Comparison of ENCODE assay signal across 8 mouse cellular contexts in genomic region chr2:26526443-26527257, GRCm38 (mm10). TPM values are rescaled to one million over a fixed set of nuclear protein-coding genes. Genes with fewer than 3 reads are reported as not detected.
A peak's percentile ranks its signal among the peaks of the same experiment; 100 is the strongest.
DNase-seq lines count a peak whose midpoint lies in the region; ATAC-seq and TF ChIP-seq lines count a peak whose summit lies in the region.
"Had no signal": no experiment of that assay in that cellular context is flagged by ENCODE, and none has a peak within 500 bp of the region (broad histone marks: within the 10 kb centered on the region; RNA-seq: fewer than 3 reads in every experiment).

No protein-coding gene starts in this region.

- H3K27ac ChIP-seq in lung, postnatal 0 days (ENCODE audit: low read length) = peak overlapping the region; percentile 72
- H3K27ac ChIP-seq in heart, embryonic 14.5 days (replicated peaks in 1 of 2; ENCODE audit: control insufficient read depth in 1 of 2, insufficient read depth in 1 of 2, low read depth in 2 of 2, low read length in 2 of 2) = peak overlapping the region; percentile 66 to 76
- peak overlapping the region; percentile 82; the same call in 1 of the 2 replicates for H3K27ac ChIP-seq in stomach, embryonic 16.5 days (ENCODE audit: low read length)

- no peak overlapping the region for H3K4me2 ChIP-seq in lung, postnatal 0 days (replicated peaks; ENCODE audit: low read depth, low read length)
- peak overlapping the region; percentile 13; the same call in 1 of the 2 replicates for H3K4me2 ChIP-seq in heart, embryonic 14.5 days (ENCODE audit: low read length)
- H3K4me2 ChIP-seq in stomach, embryonic 16.5 days (ENCODE audit: low read depth, low read length) = no peak overlapping the region

- no peaks in the 10 kb centered on the region for H3K27me3 ChIP-seq in lung, postnatal 0 days (replicated peaks; ENCODE audit: insufficient read depth, low read length)
- H3K27me3 ChIP-seq in heart, embryonic 14.5 days (ENCODE audit: control insufficient read depth, insufficient read depth, low read length) = no peaks in the 10 kb centered on the region
- no peaks in the 10 kb centered on the region for H3K27me3 ChIP-seq in stomach, embryonic 16.5 days (ENCODE audit: control insufficient read depth, insufficient read depth, low read length)

- H3K4me3 ChIP-seq in lung, postnatal 0 days (ENCODE audit: low read depth, low read length) = no peak overlapping the region
- H3K4me3 ChIP-seq in heart, embryonic 14.5 days (ENCODE audit: control insufficient read depth in 1 of 2, insufficient read depth in 1 of 2, low read depth in 1 of 2, low read length in 2 of 2) = no peak overlapping the region
- H3K4me3 ChIP-seq in stomach, embryonic 16.5 days (replicated peaks; ENCODE audit: low read length) = no peak overlapping the region

- H3K36me3 ChIP-seq in lung, postnatal 0 days (ENCODE audit: insufficient read depth, low read length) = no peaks in the 10 kb centered on the region
- no peaks in the 10 kb centered on the region for H3K36me3 ChIP-seq in heart, embryonic 14.5 days (ENCODE audit: control insufficient read depth, insufficient read depth, low read length)
- H3K36me3 ChIP-seq in stomach, embryonic 16.5 days (ENCODE audit: control insufficient read depth, insufficient read depth, low read length) = no peaks in the 10 kb centered on the region

- H3K9ac ChIP-seq in lung, postnatal 0 days (replicated peaks; ENCODE audit: low read depth) = no peak overlapping the region
- H3K9ac ChIP-seq in heart, embryonic 14.5 days (ENCODE audit: low read length) = no peak overlapping the region
- 0 out of 2 replicates have a peak overlapping the region, but pooled peaks have one; percentile 25 for H3K9ac ChIP-seq in stomach, embryonic 16.5 days (ENCODE audit: low read length)

- DNase-seq in lung, postnatal 0 days (ENCODE audit: low spot score) = peak; percentile 49
- no peak for DNase-seq in lung, adult 18-20 months
- peak; percentile 38 for DNase-seq in kidney, postnatal 14 days
- no peak for DNase-seq in thymus, postnatal 36 days

- TF ChIP-seq CTCF in lung, postnatal 0 days (IDR thresholded peaks at IDR 0.05) = no peak

- 0 out of 2 replicates have a peak, but pooled peaks have one; percentile 13 for TF ChIP-seq EP300 in lung, postnatal 0 days (IDR thresholded peaks at IDR 0.05)

- H3K4me1 ChIP-seq in lung, postnatal 0 days (ENCODE audit: insufficient read depth, low read depth, low read length) = peaks cover 9% of the 10 kb centered on the region; the same call in 1 of the 2 replicates
- H3K4me1 ChIP-seq in heart, embryonic 14.5 days (ENCODE audit: control insufficient read depth in 2 of 2, insufficient read depth in 2 of 2, low read length in 2 of 2) = peaks cover 3 to 16% of the 10 kb centered on the region in 2 experiments; a peak in 3 of 4 replicates
- H3K4me1 ChIP-seq in stomach, embryonic 16.5 days (ENCODE audit: control insufficient read depth, insufficient read depth, low read length) = peaks cover 24% of the 10 kb centered on the region; the same call in 1 of the 2 replicates

- WGBS in lung, postnatal 0 days = 43% methylated on average over 11 of the region's 11 CpGs
- 48% methylated on average over 11 of the region's 11 CpGs for WGBS in heart, embryonic 14.5 days
- WGBS in stomach, embryonic 16.5 days = 46% methylated on average over 11 of the region's 11 CpGs

- ATAC-seq in lung, postnatal 0 days = peak; percentile 53
- ATAC-seq in heart, embryonic 14.5 days (ENCODE audit: insufficient number of reproducible peaks, insufficient read depth, low FRiP score, low read depth) = no peak
- ATAC-seq in stomach, embryonic 16.5 days (ENCODE audit: insufficient read depth, low FRiP score) = peak; percentile 15; the same call in 1 of the 2 replicates
- no peak for ATAC-seq in erythroblast, adult 5-6 weeks (replicated peaks; ENCODE audit: low FRiP score, poor library complexity, severe bottlenecking)

- H3K9me3 ChIP-seq in lung, postnatal 0 days (ENCODE audit: low read length) = no peaks in the 10 kb centered on the region
- H3K9me3 ChIP-seq in heart, embryonic 14.5 days (ENCODE audit: control insufficient read depth, low read length) = no peaks in the 10 kb centered on the region
- no peaks in the 10 kb centered on the region for H3K9me3 ChIP-seq in stomach, embryonic 16.5 days (replicated peaks; ENCODE audit: control insufficient read depth, low read length)

RNA-seq across cellular contexts. Expression of gene Notch1, which starts 10.2 kb away (rescaled TPM):
- polyA plus RNA-seq in lung, postnatal 0 days (2015; fragmentation: Nextera tagmentation; extraction: Ambion mirVana) = 11.8 and 14.7 TPM in 2 replicates
- polyA plus RNA-seq in heart, embryonic 14.5 days (2014; fragmentation: Nextera tagmentation; extraction: Ambion mirVana) = 21.2 and 21.6 TPM in 2 replicates
- polyA plus RNA-seq in stomach, embryonic 16.5 days (2015; fragmentation: Nextera tagmentation; extraction: Ambion mirVana) = 14.1 and 15.4 TPM in 2 replicates
- total RNA-seq in erythroblast, adult 5-6 weeks (2015; ENCODE audit: low replicate concordance) = 7.3 and 10.0 TPM in 2 replicates
- total RNA-seq in erythroblast, adult 5-6 weeks (2017; ENCODE audit: low replicate concordance) = 3.3 and 4.6 TPM in 2 replicates
- total RNA-seq: MEL had no signal

RNA-seq across cellular contexts. Expression of gene Egfl7, which starts 53.2 kb away (rescaled TPM):
- polyA plus RNA-seq in lung, postnatal 0 days (2015; fragmentation: Nextera tagmentation; extraction: Ambion mirVana) = 412 and 467 TPM in 2 replicates
- 161 and 177 TPM in 2 replicates for polyA plus RNA-seq in heart, embryonic 14.5 days (2014; fragmentation: Nextera tagmentation; extraction: Ambion mirVana)
- 116 and 120 TPM in 2 replicates for polyA plus RNA-seq in stomach, embryonic 16.5 days (2015; fragmentation: Nextera tagmentation; extraction: Ambion mirVana)
- 7.5 TPM in 1 of 2 replicates, not detected in the other for total RNA-seq in erythroblast, adult 5-6 weeks (2015; ENCODE audit: low replicate concordance)
- total RNA-seq in erythroblast, adult 5-6 weeks (2017; ENCODE audit: low replicate concordance) = 4.9 and 8.2 TPM in 2 replicates

RNA-seq across cellular contexts. Expression of gene Gm20532, which starts 59.8 kb away (rescaled TPM):
- not detected in 2 replicates for polyA plus RNA-seq in lung, postnatal 0 days (2015; fragmentation: Nextera tagmentation; extraction: Ambion mirVana)
- not detected in 2 replicates for polyA plus RNA-seq in heart, embryonic 14.5 days (2014; fragmentation: Nextera tagmentation; extraction: Ambion mirVana)
- polyA plus RNA-seq in stomach, embryonic 16.5 days (2015; fragmentation: Nextera tagmentation; extraction: Ambion mirVana) = not detected in 2 replicates
- not detected in 2 replicates for total RNA-seq in erythroblast, adult 5-6 weeks (2015; ENCODE audit: low replicate concordance)
- total RNA-seq in erythroblast, adult 5-6 weeks (2017; ENCODE audit: low replicate concordance) = not detected in 2 replicates

Comparison
In these comparisons a context has a peak if more than half of its experiments do, and no peak if none do; other contexts are left out.
1. DNase-seq: peak in lung, postnatal 0 days (single experiment) and kidney, postnatal 14 days (single experiment); none in lung, adult 18-20 months (0 of 2) and thymus, postnatal 36 days (0 of 2).
2. ATAC-seq: peak in lung, postnatal 0 days (single experiment) and stomach, embryonic 16.5 days (single experiment); none in heart, embryonic 14.5 days (single experiment) and erythroblast, adult 5-6 weeks (single experiment).
3. Peak in every context shown above with its lines, with median percentiles within 50 percentile points of each other: H3K27ac ChIP-seq.